Mouse (Mus musculus): ENCODE results near the gene Rabggta. TPM values are rescaled to one million over a fixed set of nuclear protein-coding genes. Genes with fewer than 3 reads are reported as not detected.
A peak's percentile ranks its signal among the peaks of the same experiment; 100 is the strongest.
"Not testable (repeated sequence)": the region's sequence is repeated elsewhere in the genome, so short reads cannot be mapped to it uniquely, and the experiment has no call there.

Rabggta gene
- total RNA-seq (2014; fragmentation: Nextera tagmentation) (14.4 and 20.2 TPM in 2 replicates), total RNA-seq (2017) (7.7 and 12.6 TPM in 2 replicates)

DNA sequence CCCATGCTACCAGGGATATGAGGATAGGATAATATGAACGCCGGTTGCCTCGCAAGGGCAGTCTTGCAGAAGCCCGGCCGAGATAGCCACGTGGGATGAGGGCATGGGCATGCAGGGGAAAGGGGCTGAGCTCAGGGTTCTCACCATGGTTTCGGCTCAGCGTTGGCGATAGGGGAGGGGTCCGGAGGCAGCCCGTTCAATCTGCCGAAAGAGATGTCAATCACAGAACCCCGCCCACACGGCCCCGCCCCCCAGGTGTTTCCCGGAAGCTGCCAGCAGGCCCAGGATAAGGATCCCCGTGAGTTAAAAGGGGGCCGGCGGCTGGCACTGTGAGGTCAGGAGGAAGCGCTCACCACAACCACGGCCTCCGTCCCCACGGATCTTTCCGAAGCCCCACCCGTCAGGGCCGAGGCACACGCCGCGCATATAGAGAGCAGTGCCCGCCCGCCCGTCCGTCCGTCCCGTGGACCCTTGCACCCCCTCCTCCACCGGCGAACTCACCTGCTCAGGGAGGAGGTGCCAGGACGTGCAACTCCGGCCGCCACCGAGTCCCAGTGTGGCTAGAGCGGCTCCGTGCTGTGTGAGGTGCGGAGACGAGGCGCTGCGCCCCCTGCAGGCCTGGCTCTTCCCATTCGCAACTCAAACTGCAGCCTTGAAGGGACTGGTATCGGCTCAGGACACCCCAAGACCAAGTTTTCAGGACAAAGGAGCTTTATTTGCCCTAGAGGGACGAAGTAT is at the start of gene Rabggta:
TSS of gene Rabggta (minus strand) at position 564 of the 738 bp plus-strand sequence.
- peak; percentile 81 for ATAC-seq (replicated peaks; ENCODE audit: low FRiP score, low TSS enrichment, poor library complexity, severe bottlenecking)

DNA sequence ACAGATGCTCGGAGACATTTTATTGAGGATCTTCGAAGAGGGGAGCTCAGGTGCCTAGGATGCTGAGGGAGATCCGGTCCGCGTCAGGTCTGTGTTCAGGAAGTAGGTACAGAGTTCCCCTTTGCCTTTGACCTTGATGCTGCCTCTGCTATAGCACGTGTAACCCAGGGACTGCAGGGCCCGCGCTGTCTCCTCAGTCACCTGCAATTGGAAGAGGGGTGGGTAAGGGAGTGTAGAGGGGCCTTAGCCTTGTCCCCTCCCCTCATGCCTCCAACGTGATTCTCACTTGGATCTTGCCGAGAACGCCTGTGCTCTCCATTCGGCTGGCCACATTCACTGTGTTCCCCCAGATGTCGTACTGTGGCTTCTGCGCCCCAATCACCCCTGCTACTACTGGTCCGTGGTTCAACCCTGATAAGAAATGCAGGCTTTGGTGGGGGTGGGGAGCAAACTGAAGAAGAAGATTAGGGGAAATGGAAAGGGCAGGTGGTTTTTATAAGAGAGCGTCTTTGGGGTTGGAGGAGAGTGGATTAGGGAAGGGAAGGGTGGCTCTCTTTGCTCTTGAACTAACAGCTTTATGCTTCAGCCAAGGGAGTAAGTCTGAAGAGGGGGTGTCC is 47.1 kb upstream of the Rabggta start:
- peak; percentile 59 for ATAC-seq (replicated peaks; ENCODE audit: low FRiP score, low TSS enrichment, poor library complexity, severe bottlenecking)

DNA sequence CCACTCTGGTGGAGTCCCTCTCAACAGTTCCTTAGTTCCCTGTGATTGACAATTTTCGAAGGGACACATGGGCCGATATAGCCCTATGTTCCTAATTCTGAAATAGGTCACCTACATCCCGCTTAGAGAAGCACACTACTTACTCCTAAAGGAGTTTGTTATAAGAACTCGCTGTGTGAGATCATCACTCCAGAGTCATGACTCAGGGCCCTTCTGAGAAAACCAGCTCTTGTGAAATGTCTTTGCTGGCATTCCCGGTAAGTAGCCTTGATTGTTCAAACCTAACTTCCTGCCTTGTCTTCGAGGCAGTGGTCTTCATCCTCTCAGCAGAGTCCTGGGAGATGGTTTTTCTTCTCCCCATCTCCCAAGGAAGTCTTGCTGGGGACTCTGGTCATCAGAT is 46.5 kb upstream of the Rabggta start:
- no peak for ATAC-seq (replicated peaks; ENCODE audit: low FRiP score, low TSS enrichment, poor library complexity, severe bottlenecking)

DNA sequence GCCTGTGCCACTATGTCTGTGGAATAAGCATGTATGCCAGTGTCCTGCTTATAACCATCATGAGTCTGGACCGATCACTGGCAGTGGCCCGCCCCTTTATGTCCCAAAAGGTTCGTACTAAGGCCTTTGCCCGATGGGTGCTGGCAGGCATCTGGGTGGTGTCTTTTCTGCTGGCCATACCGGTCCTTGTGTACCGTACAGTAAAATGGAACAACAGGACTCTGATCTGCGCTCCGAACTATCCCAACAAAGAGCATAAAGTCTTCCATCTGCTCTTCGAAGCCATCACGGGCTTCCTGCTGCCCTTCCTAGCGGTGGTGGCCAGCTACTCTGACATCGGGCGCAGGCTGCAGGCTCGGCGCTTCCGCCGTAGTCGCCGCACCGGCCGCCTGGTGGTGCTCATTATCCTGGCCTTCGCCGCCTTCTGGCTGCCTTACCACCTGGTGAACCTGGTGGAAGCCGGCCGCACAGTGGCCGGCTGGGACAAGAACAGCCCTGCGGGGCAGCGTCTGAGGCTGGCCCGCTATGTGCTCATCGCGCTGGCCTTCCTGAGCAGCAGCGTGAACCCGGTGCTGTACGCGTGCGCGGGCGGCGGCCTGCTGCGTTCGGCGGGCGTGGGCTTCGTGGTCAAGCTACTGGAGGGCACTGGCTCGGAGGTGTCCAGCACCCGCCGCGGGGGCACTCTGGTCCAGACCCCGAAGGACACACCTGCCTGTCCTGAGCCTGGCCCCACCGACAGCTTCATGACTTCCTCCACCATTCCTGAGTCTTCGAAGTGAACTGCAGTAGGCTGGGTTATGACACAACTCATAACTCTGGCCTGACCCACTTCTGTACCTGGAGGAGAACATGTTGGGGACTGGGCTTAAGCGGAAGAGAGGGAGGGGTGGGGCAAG is 45.7 kb upstream of the Rabggta start:
- peak; percentile 58 for ATAC-seq (replicated peaks; ENCODE audit: low FRiP score, low TSS enrichment, poor library complexity, severe bottlenecking)

DNA sequence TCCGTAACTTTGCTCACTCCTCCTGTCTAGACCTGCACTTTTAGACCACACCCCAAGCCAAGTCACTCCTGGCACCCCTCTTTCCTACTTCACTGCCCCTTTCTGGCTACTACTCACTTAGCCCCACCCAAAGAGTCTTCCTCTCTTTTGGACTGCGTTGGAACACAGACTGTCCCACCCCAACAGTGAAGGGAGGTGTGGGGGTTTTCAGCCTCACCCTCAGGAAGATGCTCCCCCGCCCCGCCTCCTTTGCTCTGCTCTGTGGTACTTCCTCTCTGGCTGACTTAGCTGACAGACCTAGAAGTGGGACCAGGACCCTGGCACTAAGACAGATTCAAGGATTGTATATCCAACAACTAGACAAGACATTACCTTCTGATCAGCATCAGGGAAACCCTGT is 43.6 kb upstream of the Rabggta start, which contains the start of gene Ltb4r1:
TSS of gene Ltb4r1 (plus strand) at position 267 of the 400 bp plus-strand sequence.
- ATAC-seq (replicated peaks; ENCODE audit: low FRiP score, low TSS enrichment, poor library complexity, severe bottlenecking): no peak

DNA sequence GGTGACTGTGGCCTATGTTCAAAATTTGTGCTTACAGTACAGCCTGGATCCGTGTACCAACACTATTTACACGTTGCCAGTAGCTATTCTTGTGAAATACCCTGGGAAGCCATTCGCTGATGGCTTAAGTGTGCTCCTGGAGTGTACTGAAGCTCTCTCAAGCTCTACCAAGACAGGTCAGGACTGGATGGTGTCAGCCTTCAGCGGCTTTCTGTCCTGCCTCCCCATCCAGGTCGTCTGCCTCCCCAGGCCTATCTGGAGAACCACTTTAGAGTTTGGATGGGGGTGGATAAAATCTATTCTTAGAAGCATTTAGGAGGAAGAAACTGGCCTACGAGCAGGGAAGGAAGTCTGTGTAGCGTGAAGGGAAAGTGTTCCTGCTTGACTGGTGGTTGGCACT is 41.1 kb upstream of the Rabggta start:
- no peak for ATAC-seq (replicated peaks; ENCODE audit: low FRiP score, low TSS enrichment, poor library complexity, severe bottlenecking)

DNA sequence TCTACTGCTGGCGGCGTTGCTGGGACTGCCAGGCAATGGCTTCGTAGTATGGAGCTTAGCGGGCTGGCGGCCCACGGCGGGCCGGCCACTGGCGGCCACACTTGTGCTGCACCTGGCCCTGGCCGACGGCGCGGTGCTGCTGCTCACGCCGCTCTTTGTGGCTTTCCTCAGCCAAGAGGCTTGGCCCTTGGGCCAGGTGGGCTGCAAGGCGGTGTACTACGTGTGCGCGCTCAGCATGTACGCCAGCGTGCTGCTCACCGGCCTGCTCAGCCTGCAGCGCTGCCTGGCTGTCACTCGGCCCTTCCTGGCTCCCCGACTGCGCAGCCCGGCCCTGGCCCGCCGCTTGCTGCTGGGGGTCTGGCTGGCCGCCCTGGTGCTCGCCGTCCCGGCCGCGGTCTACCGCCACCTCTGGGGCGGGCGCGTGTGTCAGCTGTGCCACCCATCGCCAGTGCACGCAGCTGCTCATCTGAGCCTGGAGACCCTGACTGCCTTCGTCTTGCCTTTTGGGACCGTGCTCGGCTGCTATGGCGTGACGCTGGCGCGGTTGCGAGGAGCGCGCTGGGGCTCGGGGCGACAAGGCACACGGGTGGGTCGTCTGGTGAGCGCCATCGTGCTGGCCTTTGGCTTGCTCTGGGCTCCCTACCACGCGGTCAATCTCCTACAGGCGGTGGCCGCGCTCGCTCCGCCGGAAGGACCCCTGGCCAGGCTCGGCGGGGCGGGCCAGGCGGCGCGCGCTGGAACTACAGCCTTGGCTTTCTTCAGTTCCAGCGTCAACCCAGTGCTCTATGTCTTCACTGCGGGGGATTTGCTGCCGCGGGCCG is 40.1 kb upstream of the Rabggta start:
- ATAC-seq (replicated peaks; ENCODE audit: low FRiP score, low TSS enrichment, poor library complexity, severe bottlenecking): 0 out of 2 replicates have a peak, but pooled peaks have one; percentile 7

DNA sequence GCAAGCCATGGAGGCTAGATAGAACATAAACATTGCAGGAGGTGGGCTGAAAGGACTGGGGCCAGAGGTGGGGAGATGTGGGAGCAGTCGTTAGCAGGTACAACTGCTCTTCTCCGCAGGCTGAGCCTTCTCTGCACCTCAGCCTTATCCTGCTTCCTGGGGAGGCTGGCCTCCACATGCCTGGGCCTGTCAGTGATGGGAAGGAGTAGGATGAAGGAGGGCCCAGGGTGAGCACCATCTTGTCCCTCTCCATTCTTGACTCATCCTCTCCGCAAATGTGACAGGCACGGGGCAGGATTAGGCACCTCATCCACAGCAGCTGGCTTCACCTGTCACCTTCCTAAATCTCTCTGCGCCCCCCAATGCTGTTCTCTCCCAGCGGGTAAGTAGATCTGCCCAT is 39.1 kb upstream of the Rabggta start, which contains the start of gene Ltb4r2:
TSS of gene Ltb4r2 (plus strand) at position 266 of the 400 bp plus-strand sequence.
- no peak for ATAC-seq (replicated peaks; ENCODE audit: low FRiP score, low TSS enrichment, poor library complexity, severe bottlenecking)

DNA sequence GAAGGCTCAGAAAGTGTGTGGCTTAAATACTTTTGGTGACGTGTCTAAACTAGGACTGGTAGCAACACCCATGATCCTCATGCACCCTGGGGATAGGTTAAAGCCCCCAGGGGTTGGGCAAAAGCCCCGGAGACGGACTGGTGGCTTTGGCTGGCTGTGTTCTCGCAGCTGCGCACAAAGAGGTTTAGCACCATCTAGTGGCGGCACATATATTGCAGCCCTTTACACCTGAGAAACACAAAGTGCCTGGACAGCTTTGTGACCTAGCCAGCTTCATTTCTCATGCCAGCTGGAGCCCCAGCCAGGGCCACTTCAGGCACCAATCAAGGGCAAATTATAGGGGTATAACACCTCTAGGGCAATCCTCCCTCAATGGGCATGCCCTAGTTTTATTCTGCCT is 38.1 kb upstream of the Rabggta start:
- not testable (repeated sequence) for ATAC-seq (replicated peaks; ENCODE audit: low FRiP score, low TSS enrichment, poor library complexity, severe bottlenecking)

DNA sequence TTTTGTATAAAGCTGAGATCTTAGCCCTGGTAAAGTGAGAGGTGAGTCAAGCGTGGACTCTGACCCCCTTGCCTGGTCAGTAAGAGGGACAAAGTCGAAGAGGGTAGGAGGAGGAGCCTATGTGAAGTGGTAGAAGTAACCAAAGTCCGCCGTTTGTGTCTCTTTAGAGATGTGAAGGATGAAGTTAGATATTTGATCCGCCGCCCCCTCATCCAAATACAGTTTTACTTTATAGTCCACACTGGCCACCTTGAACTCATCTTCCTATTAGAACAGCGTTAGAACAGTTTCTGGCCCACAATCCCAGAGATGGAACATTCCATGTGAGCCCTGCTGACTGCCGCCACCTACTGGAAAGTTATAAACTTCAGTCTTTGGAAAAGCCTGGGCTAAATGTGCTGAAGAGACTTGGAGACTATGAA is 36.3 kb upstream of the Rabggta start, which contains the start of gene Cideb:
TSS of gene Cideb (minus strand) at position 96 of the 422 bp plus-strand sequence.
- ATAC-seq (replicated peaks; ENCODE audit: low FRiP score, low TSS enrichment, poor library complexity, severe bottlenecking): peak; percentile 55

DNA sequence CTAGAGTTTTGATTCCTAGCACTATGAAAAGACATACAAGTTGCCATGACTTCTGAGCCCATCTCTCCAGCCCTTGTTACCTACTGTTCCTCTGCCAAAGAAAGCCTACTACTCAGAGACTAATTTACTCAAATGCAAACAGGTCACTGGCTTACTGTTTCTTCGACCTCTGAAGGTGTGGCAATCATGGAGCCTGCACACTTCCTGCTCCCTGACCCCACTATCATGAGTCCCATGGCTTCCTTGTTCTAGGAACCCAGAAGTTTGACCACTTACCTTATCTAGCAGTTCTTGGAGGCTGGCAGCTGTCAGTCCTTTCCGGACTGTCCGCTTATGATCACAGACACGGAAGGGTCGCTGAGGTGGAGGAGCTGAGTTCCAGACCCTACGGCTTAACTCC is 35.5 kb upstream of the Rabggta start:
- no peak for ATAC-seq (replicated peaks; ENCODE audit: low FRiP score, low TSS enrichment, poor library complexity, severe bottlenecking)

DNA sequence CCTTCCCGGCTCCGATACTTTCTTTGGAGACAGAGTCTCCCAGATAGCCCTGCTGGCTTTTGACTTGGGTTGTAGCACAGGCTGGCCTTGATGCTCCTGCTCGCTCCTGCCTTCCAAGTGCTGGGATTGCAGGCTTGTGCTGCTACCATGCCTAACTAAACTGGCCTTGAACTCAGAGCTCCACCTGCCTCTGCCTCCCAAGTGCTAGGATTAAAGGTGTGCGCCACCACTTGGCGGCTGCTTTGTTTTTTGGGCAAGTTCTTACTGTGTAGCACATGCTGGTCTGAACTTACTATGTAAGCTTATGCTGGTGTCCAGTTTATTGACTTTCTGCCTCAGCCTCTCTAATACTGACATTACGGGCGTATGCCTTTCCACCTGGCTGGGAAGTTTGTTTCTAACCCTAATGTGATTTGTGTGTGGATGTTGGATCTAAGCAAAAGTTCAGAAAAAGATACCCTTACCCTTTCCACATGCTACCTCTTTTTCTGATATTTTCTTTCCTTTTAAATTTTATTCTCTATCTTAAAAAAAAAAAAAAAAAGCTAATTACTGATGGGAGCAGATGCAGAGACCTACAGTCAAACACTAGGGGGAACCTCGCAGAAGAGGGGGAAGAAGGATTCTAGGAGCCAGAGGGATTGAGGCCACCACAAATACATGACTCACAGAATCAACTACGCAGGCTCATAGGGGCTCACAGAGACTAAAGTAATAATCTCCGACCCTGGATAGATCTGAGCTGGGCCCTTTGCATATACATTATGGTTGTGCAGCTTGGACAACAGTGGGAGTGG is 25.2 kb upstream of the Rabggta start:
- ATAC-seq (replicated peaks; ENCODE audit: low FRiP score, low TSS enrichment, poor library complexity, severe bottlenecking): no peak

DNA sequence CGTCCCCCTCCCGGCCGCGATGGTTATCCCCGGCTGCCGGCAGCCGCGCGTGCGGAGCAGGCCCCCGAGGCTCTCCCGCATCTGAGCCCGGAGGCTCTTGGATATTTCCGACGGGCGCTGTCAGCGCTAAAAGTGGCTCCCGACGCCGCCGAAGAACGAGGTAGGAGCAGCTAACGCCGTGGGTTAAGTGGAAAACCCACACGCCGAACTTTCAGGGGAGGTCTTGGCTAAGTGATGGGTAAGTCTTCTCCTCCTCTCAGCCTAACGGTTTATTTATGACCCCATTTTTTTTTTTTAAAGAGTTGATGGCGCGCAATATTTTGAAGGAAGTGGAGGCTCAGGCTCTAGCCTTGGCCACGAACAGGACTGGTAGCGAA is 23.8 kb upstream of the Rabggta start:
- ATAC-seq (replicated peaks; ENCODE audit: low FRiP score, low TSS enrichment, poor library complexity, severe bottlenecking): no peak

DNA sequence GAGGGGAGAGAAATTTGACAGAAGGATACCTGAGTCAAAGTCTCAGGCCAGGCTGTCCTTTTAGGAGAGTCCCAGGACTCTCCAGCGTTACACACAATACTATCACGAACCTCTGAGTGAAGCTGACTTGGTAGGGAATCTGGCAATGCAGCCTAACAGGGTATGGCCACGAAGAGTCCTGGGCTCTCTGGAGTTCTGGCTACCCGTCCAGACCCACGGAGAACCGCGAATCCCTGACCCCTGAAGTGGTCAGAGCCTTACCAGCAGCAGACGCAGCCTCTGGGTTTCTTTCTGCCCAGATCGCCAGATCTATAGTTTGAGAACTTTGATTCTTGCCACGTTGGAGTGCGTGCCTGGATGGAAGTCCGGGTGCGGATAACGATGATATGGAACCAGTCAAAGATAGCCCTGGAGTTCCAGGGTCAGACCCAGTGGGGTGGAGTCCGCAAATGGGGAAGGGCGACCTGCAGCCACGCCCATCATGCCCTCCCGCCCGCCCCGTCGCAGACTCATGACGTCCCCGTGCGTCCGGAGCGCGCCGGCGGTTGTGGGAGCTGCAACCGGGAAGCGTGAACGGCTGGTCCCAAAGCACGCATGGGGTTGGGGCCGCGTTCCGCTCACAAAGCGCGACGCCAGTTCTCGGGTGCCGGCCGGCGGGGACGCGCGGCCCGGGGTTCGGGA is 23.3 kb upstream of the Rabggta start, which contains the start of the genes Dhrs1 and Nop9:
TSS of gene Dhrs1 (minus strand) at position 511 of the 681 bp plus-strand sequence.
TSS of gene Nop9 (plus strand) at position 514 of the 681 bp plus-strand sequence.
- ATAC-seq (replicated peaks; ENCODE audit: low FRiP score, low TSS enrichment, poor library complexity, severe bottlenecking): peak; percentile 65

DNA sequence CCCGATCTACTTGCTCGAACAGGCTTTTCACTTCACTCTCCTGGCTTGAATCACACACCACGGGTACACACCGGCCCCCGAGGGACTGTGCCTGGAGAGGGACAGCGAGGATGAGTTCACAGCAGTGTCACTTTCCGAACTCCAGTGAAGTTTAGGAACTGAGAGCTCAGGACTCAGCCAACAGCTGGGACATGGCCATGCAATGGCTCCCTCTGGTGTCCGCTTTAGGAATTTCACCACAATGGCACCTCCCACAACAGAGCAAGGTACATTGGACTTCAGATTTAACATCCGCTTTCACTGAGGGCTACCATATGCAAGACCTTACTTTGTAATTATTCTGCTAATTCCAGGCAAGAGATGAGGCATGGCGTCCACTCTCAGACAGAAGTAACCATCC is 21.6 kb upstream of the Rabggta start:
- peak; percentile 62 for ATAC-seq (replicated peaks; ENCODE audit: low FRiP score, low TSS enrichment, poor library complexity, severe bottlenecking)

DNA sequence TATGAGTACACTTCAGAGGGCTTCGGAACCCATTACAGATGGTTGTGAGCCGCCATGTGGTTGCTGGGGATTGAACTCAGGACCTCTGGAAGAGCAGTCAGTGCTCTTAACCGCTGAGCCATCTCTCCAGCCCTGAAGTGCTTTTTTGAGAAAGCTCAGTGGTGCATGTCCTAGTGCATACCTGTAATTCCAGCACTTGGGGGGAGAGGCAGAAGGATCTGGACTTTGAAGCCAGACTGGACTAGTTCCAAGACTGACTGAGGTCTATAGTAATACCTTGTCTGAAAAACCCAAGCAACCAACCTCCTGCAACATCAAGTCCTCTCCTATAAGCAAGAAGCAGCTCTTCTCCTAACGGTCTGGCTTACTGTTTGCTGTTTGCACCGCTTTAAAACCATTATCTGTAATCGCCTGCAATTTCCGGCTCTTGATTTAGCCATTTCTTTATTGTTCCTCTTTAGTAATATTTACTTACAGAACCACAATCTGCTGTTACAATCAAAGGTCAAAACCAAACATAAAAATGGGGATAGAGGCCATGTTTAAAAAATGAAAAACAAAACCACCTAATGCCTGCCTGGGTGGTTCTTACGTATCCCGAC is 15.1 kb upstream of the Rabggta start:
- ATAC-seq (replicated peaks; ENCODE audit: low FRiP score, low TSS enrichment, poor library complexity, severe bottlenecking): no peak

DNA sequence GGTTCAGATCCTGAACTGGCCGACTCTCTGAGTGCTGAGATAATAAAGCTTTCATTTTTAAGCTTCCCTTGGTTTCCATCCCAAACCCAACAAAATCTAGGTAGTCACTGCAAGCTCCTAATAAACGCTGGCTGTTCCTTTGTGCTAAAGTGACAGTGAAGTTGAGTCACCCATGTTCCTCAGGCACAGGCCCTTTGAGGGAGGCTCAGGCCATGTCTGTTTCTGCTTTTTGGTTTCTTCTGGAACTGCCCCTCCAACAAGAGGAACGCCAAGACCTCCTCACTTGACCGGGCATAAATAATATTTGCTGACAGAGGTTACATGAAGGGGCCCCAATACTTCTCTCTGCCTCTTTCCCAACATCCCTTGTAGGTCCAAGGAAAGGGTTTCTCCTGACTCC is 13.7 kb upstream of the Rabggta start:
- no peak for ATAC-seq (replicated peaks; ENCODE audit: low FRiP score, low TSS enrichment, poor library complexity, severe bottlenecking)

Data from megakaryocyte-erythroid progenitor cell, adult 5-6 weeks (primary cell).